Mouse (Mus musculus) left cerebral cortex, postnatal 4 days (tissue): ENCODE measurements around the gene Nudt11. TPM values are rescaled to one million over a fixed set of nuclear protein-coding genes. Genes with fewer than 3 reads are reported as not detected.
"Not testable (repeated sequence)": the region's sequence is repeated elsewhere in the genome, so short reads cannot be mapped to it uniquely, and the experiment has no call there.

Experiments used
- DNase-seq: peaks from one replicate; pipeline ENCODE4 v3.0.0-alpha.2; 2022
- intact Hi-C: fragments of 180-260 bp; cut with DNase I; formaldehyde crosslinking; loops from one replicate; pipeline ENCODE4 v1.15.1; 2025
- microRNA-seq: library from miRNA; unstranded; fragments of <30 nt; microRNA quantifications from one replicate; pipeline ENCODE4 v1.2.0, GENCODE M21; 2022
- total RNA-seq, 2 experiments: library from RNA; stranded (reverse); gene quantifications; 2 replicates each; pipeline ENCODE4 v1.2.3; 2021

Nudt11 gene
- total RNA-seq, result 10 to 100 TPM; 41.6 to 42.3 TPM

DNA sequence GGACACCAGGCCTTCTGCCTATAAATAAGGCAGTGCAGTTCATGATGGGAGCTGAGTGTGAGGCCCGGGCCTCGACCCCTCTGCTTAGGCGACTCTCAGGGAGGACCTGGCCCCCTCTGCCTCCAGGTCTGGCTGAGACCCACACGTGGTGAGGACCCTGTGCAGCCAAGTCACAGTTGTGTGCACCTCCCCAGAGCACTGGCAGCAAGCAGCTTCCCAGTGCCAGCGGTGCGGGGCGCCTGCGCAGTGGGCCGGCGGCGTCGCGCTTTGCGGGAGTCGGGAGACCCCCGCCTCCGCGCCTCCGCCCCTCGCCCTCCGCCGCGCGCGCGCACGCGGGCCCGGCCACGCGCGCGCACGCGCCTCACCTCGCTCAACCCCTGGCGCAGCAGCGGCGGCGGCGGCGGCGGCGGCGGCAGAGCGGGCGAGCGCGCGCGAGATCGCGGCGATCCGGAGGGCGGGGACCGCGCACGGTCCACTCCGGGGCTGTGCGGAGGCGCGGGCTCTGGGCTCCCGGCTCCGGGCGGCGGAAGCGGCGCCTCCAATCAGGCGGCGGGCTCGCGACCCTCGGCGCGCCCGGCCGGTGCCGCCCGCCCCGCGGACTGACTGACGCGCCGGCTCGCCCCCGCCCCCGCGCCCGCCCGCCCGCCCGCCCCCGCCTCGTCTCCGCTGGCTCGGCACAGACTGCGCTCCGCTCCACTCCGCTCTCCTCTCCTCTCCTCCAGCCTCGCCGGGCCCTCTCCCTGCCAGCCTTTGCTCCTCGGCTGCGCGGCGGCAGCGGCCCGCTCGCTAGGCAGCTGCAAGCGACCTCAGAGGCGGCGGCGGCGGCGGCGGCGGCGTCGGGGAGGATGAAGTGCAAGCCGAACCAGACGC lies at the start of gene Nudt11:
Nudt11 (plus strand) TSS at position 388 of the 870 bp plus-strand sequence.
- intact Hi-C loops, result not testable (repeated sequence)
- peak; percentile 13 for DNase-seq

GRCm38 (mm10) chrX:6047936-6048614 lies 822 bp downstream of the Nudt11 start:
- intact Hi-C loops, result not testable (repeated sequence)
- DNase-seq, result peak; percentile 0

- intact Hi-C loops, result no loop called here
- DNase-seq, result no peak
Observed at GRCm38 (mm10) chrX:6061563-6061962, 14.3 kb downstream of the Nudt11 start.

DNA sequence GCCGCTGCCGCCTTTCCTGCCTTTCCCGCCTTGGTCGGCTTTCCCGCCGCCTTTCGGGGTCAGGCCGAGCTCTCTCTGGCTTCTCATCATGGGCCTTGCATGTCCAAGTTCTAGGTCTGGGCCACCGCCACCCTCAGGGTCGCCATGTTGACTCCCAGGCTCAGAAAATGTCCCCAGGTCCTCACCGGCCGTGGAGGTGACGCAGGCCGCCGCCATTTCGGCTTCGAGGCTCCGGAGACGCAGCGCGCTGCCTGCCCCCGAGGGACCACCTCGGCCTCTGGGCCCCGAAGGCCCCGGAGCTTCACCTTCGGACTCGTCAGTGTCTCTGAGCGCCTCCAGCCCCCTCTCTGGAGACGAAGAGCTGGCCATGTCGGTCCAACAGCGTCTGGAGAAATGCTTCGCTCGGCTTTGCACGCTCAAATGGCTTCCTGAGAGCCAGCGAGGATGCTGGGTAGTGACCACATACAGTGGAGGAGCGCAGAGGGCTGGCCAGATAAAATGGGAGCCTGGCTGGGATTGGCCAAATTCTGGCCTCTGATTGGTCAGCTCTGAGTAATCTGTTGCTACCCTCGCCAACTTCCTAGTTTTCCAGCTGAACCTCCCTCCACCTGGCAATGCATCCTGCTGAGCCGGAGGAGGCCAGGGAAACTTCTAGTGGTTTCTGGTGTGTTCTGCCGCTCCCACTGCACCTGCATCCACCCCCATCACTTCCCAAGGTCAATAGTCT lies 35.9 kb downstream of the Nudt11 start, which contains the start of gene AU022751:
AU022751 (minus strand) TSS at position 466 of the 727 bp plus-strand sequence.
- DNase-seq, result no peak
- intact Hi-C loops, result no loop called here

DNA sequence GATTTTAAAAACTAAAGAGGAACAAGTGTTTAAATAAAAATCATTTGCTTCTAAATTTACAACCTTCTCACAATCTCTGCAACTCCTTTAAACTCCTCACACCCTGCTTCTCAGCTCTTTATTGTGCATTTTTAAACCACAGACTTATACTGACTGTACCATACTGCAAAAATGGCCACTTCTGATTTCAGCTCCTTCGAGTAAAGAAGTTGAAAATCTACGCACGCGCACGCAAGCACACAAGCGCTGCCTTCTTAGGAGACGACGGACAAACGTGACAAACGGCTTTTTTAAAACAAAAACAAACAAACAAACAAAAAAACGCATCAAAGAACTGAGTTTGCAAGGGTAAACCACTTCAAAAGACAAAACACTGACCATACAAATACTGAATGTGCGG lies 44.3 kb downstream of the Nudt11 start:
- peak; percentile 7 for DNase-seq
- intact Hi-C loops, result no loop called here

GRCm38 (mm10) chrX:6091996-6092757 lies 44.9 kb downstream of the Nudt11 start:
- intact Hi-C loops, result no loop called here
- DNase-seq, result peak; percentile 71

Small RNAs within 50 kb of the gene (microRNA-seq; reads per million reads assigned to microRNA genes)
- gene Gm27360, result not detected

Other genes starting within 250 kb of the Nudt11 start
- gene AU022751, start 36.0 kb downstream of the Nudt11 start, total RNA-seq, result 1 to 10 TPM; 1.4 to 2.2 TPM
- 10 to 100 TPM; 31.8 to 46.4 TPM for gene Nudt10, start 125.6 kb downstream of the Nudt11 start, total RNA-seq